Mouse (Mus musculus) gastrocnemius, adult 2 months (tissue): ENCODE data around the gene Ago4. TPM values are rescaled to one million over a fixed set of nuclear protein-coding genes. Genes with fewer than 3 reads are reported as not detected.
A peak's percentile ranks its signal among the peaks of the same experiment; 100 is the strongest.
"Not testable (repeated sequence)": the region's sequence is repeated elsewhere in the genome, so short reads cannot be mapped to it uniquely, and the experiment has no call there.

Experiments
- DNase-seq: peaks from one replicate; pipeline ENCODE4 v3.0.0; 2022
- H3K27ac ChIP-seq: fragments of 200-600 bp; 2 replicates; pipeline ENCODE4 v1.8.1; 2022; ENCODE audit warnings: mild to moderate bottlenecking
- H3K4me3 ChIP-seq: fragments of 200-600 bp; 2 replicates; pipeline ENCODE4 v1.8.1; 2022; ENCODE audit warnings: mild to moderate bottlenecking, moderate library complexity
- CTCF ChIP-seq: fragments of 200-600 bp; IDR thresholded peaks from 2 replicates; pipeline ENCODE4 v1.8.1; 2022; ENCODE audit warnings: antibody characterized with exemption, mild to moderate bottlenecking, moderate library complexity
- intact Hi-C: fragments of 180-260 bp; cut with DNase I; formaldehyde crosslinking; loops from one replicate; pipeline ENCODE4 v1.15.1; 2025
- total RNA-seq, 2 experiments: library from RNA; stranded (reverse); gene quantifications; 2 replicates each; pipeline ENCODE4 v1.2.3; 2021

The Ago4 gene
- total RNA-seq, 2 experiments from 2014 or later: 4.5 to 8.4 TPM

- TF ChIP-seq CTCF: no peak
- no peak for DNase-seq
- intact Hi-C loops: no loop called here
- Histone ChIP-seq H3K4me3 (no peak overlapping the region), H3K27ac (no peak overlapping the region)
Measured at GRCm38 (mm10) chr4:126546183-126546582, 12.9 kb upstream of the Ago4 start.

- no peak for TF ChIP-seq CTCF
- no peak overlapping the region for H3K27ac ChIP-seq
- H3K4me3 ChIP-seq: no peak overlapping the region
- intact Hi-C loops: no loop called here
- DNase-seq: no peak
Measured at GRCm38 (mm10) chr4:126545703-126546102, 12.4 kb upstream of the Ago4 start.

GRCm38 (mm10) chr4:126545016-126545415 lies 11.7 kb upstream of the Ago4 start:
- Histone ChIP-seq H3K27ac (no peak overlapping the region), H3K4me3 (no peak overlapping the region)
- intact Hi-C loops: no loop called here
- no peak for TF ChIP-seq CTCF
- DNase-seq: no peak

GRCm38 (mm10) chr4:126542838-126543237 lies 9.6 kb upstream of the Ago4 start:
- TF ChIP-seq CTCF: no peak
- intact Hi-C loops: no loop called here
- no peak overlapping the region for H3K4me3 ChIP-seq
- no peak overlapping the region for H3K27ac ChIP-seq
- no peak for DNase-seq

GRCm38 (mm10) chr4:126540487-126541071 lies 7.3 kb upstream of the Ago4 start:
- intact Hi-C loops: no loop called here
- no peak overlapping the region for H3K27ac ChIP-seq
- H3K4me3 ChIP-seq: no peak overlapping the region
- TF ChIP-seq CTCF: no peak
- no peak for DNase-seq

- no peak for DNase-seq
- TF ChIP-seq CTCF: no peak
- no peak overlapping the region for H3K27ac ChIP-seq
Measured at GRCm38 (mm10) chr4:126536865-126537264, 3.6 kb upstream of the Ago4 start.

GRCm38 (mm10) chr4:126535631-126536030 lies 2.4 kb upstream of the Ago4 start:
- H3K4me3 ChIP-seq, DNase-seq, intact Hi-C loops, H3K27ac ChIP-seq: not testable (repeated sequence)

More at GRCm38 (mm10) chr4:126536865-126537264, 3.6 kb upstream of the Ago4 start:
- intact Hi-C loops: no loop called here
- H3K4me3 ChIP-seq: no peak overlapping the region

GRCm38 (mm10) chr4:126533729-126534070 lies 428 bp upstream of the Ago4 start:
- H3K4me3 ChIP-seq: peak overlapping the region; percentile 98
- peak overlapping the region; percentile 74 for H3K27ac ChIP-seq
- no peak for TF ChIP-seq CTCF
- intact Hi-C loops: no loop called here
- no peak for DNase-seq

- peak overlapping the region; percentile 86 for H3K27ac ChIP-seq
- DNase-seq: no peak
- peak overlapping the region; percentile 98 for H3K4me3 ChIP-seq
- TF ChIP-seq CTCF: no peak
- intact Hi-C loops: no loop called here
Measured at GRCm38 (mm10) chr4:126532292-126532691, 980 bp downstream of the Ago4 start.

- TF ChIP-seq CTCF: no peak
- Histone ChIP-seq H3K27ac (no peak overlapping the region), H3K4me3 (no peak overlapping the region)
- intact Hi-C loops: no loop called here
- no peak for DNase-seq
Measured at GRCm38 (mm10) chr4:126526828-126527227, 6.4 kb downstream of the Ago4 start.

GRCm38 (mm10) chr4:126526164-126526563 lies 7.1 kb downstream of the Ago4 start:
- no peak for DNase-seq
- intact Hi-C loops: no loop called here
- no peak overlapping the region for H3K4me3 ChIP-seq
- no peak overlapping the region for H3K27ac ChIP-seq
- no peak for TF ChIP-seq CTCF

- H3K27ac ChIP-seq: no peak overlapping the region
- intact Hi-C loops: no loop called here
- TF ChIP-seq CTCF: no peak
- H3K4me3 ChIP-seq: no peak overlapping the region
- no peak for DNase-seq
Measured at GRCm38 (mm10) chr4:126512308-126513066, 20.8 kb downstream of the Ago4 start.

- Histone ChIP-seq H3K4me3 (no peak overlapping the region), H3K27ac (no peak overlapping the region)
- TF ChIP-seq CTCF: no peak
- DNase-seq: no peak
- intact Hi-C loops: no loop called here
Measured at GRCm38 (mm10) chr4:126511013-126511412, 22.3 kb downstream of the Ago4 start.

GRCm38 (mm10) chr4:126509072-126509471 lies 24.2 kb downstream of the Ago4 start:
- no peak for DNase-seq
- H3K27ac ChIP-seq: no peak overlapping the region
- no peak overlapping the region for H3K4me3 ChIP-seq
- no peak for TF ChIP-seq CTCF
- intact Hi-C loops: no loop called here
